Mouse (Mus musculus) liver, adult 2 months (tissue): ENCODE measurements around the gene Sufu. TPM values are rescaled to one million over a fixed set of nuclear protein-coding genes. Genes with fewer than 3 reads are reported as not detected.

ENCODE experiments used
- DNase-seq: peaks from one replicate; pipeline ENCODE4 v3.0.0-alpha.2; 2011; ENCODE audit warnings: low read depth, low spot score; ENCODE audit errors: extremely low read depth
- H3K27ac ChIP-seq: fragments of 200-500 bp; replicated peaks from 2 replicates; pipeline ENCODE4 v1.5.1; 2012; ENCODE audit warnings: low read depth, mild to moderate bottlenecking, control low read depth, inconsistent platforms, low read length; ENCODE audit not compliant: insufficient read depth
- H3K27me3 ChIP-seq: fragments of 200-500 bp; 2 replicates; pipeline ENCODE4 v1.6.1; 2012; ENCODE audit warnings: mild to moderate bottlenecking, moderate library complexity, low read length, inconsistent platforms; ENCODE audit not compliant: control insufficient read depth, insufficient read depth
- H3K36me3 ChIP-seq: fragments of 200-500 bp; 2 replicates; pipeline ENCODE4 v1.6.1; 2012; ENCODE audit warnings: low read length, inconsistent platforms; ENCODE audit not compliant: control insufficient read depth, insufficient read depth
- H3K4me1 ChIP-seq: fragments of 200-500 bp; 2 replicates; pipeline ENCODE4 v1.6.1; 2011; ENCODE audit warnings: low read length; ENCODE audit not compliant: control insufficient read depth, insufficient read depth
- H3K4me3 ChIP-seq: fragments of 200-500 bp; 2 replicates; pipeline ENCODE4 v1.5.1; 2011; ENCODE audit warnings: low read depth, mild to moderate bottlenecking, control low read depth, low read length, moderate library complexity; ENCODE audit not compliant: insufficient read depth
- H3K79me2 ChIP-seq: fragments of 200-500 bp; 2 replicates; pipeline ENCODE4 v1.6.1; 2012; ENCODE audit warnings: inconsistent platforms, mild to moderate bottlenecking, low read length, moderate library complexity; ENCODE audit not compliant: control insufficient read depth, insufficient read depth
- H3K9ac ChIP-seq: fragments of 200-500 bp; 2 replicates; pipeline ENCODE4 v1.6.1; 2012; ENCODE audit warnings: low read depth, mild to moderate bottlenecking, control low read depth, inconsistent platforms, low read length
- CTCF ChIP-seq: fragments of 200-500 bp; IDR thresholded peaks from 2 replicates; pipeline ENCODE4 v1.5.1; 2011; ENCODE audit warnings: low read depth, low read length, control low read depth
- POLR2A ChIP-seq: fragments of 200-500 bp; IDR thresholded peaks from 2 replicates; pipeline ENCODE4 v1.6.1; 2011; ENCODE audit warnings: low read length, control low read depth; ENCODE audit not compliant: insufficient read depth; ENCODE audit errors: extremely low read depth
- WGBS: fragments of 180-500 bp; shearing (Covaris S2); methylation state at CpG from one replicate; pipeline ENCODE4 v1.1.7; 2018; 5-methylcytosine and 5-hydroxymethylcytosine counted together
- polyA plus RNA-seq: library from polyadenylated mRNA; depleted of rRNA; stranded (reverse); fragments of >200 nt; gene quantifications from 2 replicates; pipeline ENCODE4 v1.2.3, GENCODE M21; 2012
- total RNA-seq: library from RNA; depleted of rRNA; stranded (reverse); fragments of >200 nt; gene quantifications from 2 replicates; pipeline ENCODE4 v1.2.3, GENCODE M21; 2014

Gene Sufu
- total and polyA plus RNA-seq, 2 experiments: 1.1 to 3.2 TPM

DNA sequence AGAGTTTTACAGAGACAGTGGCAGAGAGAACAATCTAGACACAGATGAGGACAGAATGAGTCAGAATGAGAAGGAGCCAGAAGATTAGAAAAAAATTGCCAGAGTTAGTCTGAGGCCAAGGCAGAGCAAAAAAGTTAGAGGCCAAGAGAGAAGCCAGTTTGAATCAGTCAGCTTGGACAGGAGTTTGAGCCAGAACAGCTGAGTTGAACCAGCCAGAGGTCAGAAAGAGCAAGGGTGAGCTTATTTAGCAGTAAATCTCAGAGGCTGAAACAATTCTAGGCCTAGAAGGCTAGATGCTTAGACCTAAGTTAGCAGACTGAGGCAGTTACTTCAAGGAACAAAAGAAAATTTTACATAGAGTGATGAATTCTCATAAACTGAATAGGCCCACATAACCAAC, 32.6 kb downstream of the Sufu start:
- DNase-seq: no peak
- no peak overlapping the region for H3K9ac ChIP-seq
- H3K36me3 ChIP-seq: peaks cover 3% of the 10 kb centered on the region; the same call in 1 of the 2 replicates
- H3K79me2 ChIP-seq: no peaks in the 10 kb centered on the region
- H3K4me1 ChIP-seq: no peaks in the 10 kb centered on the region
- no peak overlapping the region for H3K4me3 ChIP-seq
- no peak overlapping the region for H3K27ac ChIP-seq
- H3K27me3 ChIP-seq: no peaks in the 10 kb centered on the region
- TF ChIP-seq CTCF: no peak

DNA sequence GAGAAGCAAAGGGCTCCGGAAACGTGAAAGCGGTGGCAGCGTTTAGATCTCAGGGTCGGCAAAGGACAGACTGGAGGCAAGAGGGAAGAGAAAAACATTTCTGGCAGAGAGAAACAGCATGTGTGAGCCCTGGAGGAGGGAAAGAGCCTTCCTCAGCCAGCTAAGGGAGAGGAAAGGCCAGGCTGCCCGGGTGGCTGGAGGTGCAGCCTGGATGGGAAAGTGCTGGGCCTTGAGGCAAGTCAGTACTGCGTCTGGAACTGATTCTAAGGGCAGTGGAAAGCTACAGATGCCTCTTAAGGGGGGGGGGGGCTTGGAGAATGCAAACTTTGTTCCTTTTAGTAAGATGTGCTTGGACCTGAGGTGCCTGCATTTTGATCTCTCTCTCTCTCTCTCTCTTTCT, 37.0 kb downstream of the Sufu start:
- no peak for TF ChIP-seq POLR2A
- TF ChIP-seq CTCF: no peak
- H3K36me3 ChIP-seq: no peaks in the 10 kb centered on the region
- no peak overlapping the region for H3K27ac ChIP-seq
- no peak overlapping the region for H3K9ac ChIP-seq
- no peak for DNase-seq
- H3K4me1 ChIP-seq: no peaks in the 10 kb centered on the region
- no peaks in the 10 kb centered on the region for H3K27me3 ChIP-seq
- no peaks in the 10 kb centered on the region for H3K79me2 ChIP-seq
- 87% methylated on average over 7 of the region's 7 CpGs for WGBS
- no peak overlapping the region for H3K4me3 ChIP-seq

DNA sequence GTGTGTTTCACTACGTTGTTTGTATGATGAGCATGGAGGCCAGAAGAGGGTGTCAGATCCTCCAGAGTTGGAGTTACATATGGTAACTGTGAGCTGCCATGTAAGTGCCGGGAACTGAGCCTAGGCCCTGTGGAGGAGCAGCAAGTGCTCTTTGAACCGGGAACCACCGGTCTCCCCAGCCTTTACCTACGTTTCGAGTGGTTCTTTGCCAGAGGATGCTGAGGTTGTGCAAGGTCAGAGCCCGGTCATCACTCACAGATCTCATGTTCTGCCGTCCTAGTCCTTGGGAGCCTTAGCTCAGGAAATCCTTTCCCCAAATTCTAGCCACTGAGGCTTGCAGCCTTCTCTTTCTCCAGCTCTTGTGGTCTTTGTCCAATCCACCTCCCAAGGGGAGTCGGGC, 37.5 kb downstream of the Sufu start:
- WGBS: 82% methylated on average over 9 of the region's 9 CpGs

DNA sequence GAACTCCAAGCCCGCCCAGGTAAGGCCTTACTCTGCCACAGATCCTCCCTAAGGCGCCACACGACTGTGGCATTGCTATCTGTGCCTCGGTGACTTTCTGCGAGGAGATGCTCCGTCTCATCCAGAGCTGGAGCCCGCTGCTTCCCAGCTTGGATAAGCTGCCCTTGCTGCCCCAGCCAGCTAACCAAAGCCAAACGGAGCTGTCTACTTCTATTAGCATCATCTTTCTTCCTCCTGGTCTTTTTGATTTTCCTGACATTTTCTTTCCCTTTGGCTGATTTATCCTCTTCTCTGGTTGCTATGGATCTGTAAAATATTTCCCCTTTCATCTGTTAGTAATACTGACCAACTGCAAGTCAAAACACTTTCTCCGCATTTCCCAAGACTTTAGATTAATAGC, 37.9 kb downstream of the Sufu start:
- H3K4me3 ChIP-seq: no peak overlapping the region
- WGBS: 91% methylated on average over 9 of the region's 9 CpGs
- H3K27ac ChIP-seq: no peak overlapping the region
- H3K9ac ChIP-seq: no peak overlapping the region
- no peaks in the 10 kb centered on the region for H3K36me3 ChIP-seq
- no peaks in the 10 kb centered on the region for H3K4me1 ChIP-seq
- H3K79me2 ChIP-seq: no peaks in the 10 kb centered on the region
- no peak for DNase-seq
- TF ChIP-seq CTCF (no peak), POLR2A (no peak)
- H3K27me3 ChIP-seq: no peaks in the 10 kb centered on the region

More for the DNA sequence above, 37.5 kb downstream of the Sufu start:
- no peak for TF ChIP-seq POLR2A
- Histone ChIP-seq H3K9ac (no peak overlapping the region), H3K27ac (no peak overlapping the region), H3K79me2 (no peaks in the 10 kb centered on the region), H3K4me3 (no peak overlapping the region), H3K36me3 (no peaks in the 10 kb centered on the region), H3K4me1 (no peaks in the 10 kb centered on the region), H3K27me3 (no peaks in the 10 kb centered on the region)
- no peak for DNase-seq

DNA sequence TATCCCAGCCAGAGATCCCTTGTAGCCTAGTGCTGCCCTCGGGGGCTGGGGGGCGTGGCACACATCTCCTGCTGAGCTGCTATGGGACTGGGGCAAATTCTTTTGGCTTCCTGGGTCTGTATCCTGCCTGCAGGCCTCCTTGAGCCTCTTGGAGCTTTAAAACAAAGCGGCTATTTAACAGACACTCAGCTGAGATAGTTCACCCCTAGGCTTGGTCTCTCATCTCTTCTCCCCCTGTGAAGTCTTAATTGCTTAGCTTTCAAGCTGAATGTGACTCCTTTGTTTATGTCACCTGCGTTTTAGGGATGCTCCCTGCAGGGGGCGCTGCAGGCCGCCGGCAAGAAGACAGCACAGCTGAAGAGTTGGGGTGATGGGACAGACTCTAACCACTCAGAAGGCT, 38.8 kb downstream of the Sufu start:
- 30% methylated on average over 7 of the region's 7 CpGs for WGBS
- H3K79me2 ChIP-seq: no peaks in the 10 kb centered on the region
- no peaks in the 10 kb centered on the region for H3K27me3 ChIP-seq
- no peak overlapping the region for H3K4me3 ChIP-seq
- no peaks in the 10 kb centered on the region for H3K4me1 ChIP-seq
- H3K9ac ChIP-seq: no peak overlapping the region
- TF ChIP-seq CTCF: peak; percentile 67
- TF ChIP-seq POLR2A: no peak
- no peaks in the 10 kb centered on the region for H3K36me3 ChIP-seq
- no peak for DNase-seq
- no peak overlapping the region for H3K27ac ChIP-seq

DNA sequence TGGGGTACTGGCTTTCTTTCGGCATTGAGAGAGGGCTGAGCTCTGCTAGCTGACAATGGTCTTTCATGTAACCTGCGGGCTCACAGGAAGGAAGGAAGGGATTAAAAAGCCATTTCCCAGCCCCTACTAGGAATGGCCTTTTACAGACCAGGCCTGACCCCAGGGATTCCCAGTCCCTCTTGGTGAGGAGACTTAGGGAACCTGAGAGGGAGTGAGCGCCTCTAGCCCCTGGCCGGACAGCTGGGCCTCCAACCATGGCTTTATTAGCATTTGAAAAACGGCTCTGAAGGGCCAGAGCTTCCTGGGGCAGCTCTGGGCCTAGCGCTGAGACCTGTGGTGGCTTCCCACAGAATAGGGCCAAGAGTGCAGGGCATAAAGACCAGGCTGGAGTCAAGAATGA, 46.8 kb downstream of the Sufu start:
- Histone ChIP-seq H3K27me3 (no peaks in the 10 kb centered on the region), H3K4me1 (no peaks in the 10 kb centered on the region), H3K27ac (no peak overlapping the region), H3K79me2 (no peaks in the 10 kb centered on the region), H3K9ac (no peak overlapping the region), H3K36me3 (no peaks in the 10 kb centered on the region), H3K4me3 (no peak overlapping the region)
- no peak for TF ChIP-seq POLR2A
- TF ChIP-seq CTCF: no peak
- 79% methylated on average over 6 of the region's 6 CpGs for WGBS
- no peak for DNase-seq

DNA sequence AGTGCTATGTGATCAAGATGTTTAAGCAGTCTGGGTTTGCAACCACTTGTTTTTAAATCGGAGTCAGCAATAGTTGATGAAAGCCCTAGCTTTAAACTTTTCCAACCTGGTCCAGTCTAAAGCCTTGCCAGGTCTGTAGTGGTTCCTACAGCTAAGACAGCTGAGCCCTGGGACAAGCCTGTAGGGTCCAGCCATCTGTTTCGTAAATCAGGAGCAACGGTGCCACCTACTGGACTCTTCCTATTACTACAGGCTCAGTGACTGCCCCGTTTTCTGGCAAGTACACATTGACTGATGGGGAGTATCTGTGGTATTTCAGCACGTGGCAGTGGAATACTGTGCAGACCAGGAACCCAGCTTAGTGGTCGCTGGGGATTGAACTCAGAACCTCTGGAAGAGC, 47.5 kb downstream of the Sufu start:
- Histone ChIP-seq H3K36me3 (no peaks in the 10 kb centered on the region), H3K4me1 (no peaks in the 10 kb centered on the region), H3K27ac (no peak overlapping the region), H3K9ac (no peak overlapping the region), H3K79me2 (no peaks in the 10 kb centered on the region), H3K27me3 (no peaks in the 10 kb centered on the region), H3K4me3 (no peak overlapping the region)
- DNase-seq: peak; percentile 67
- 12% methylated on average over 6 of the region's 6 CpGs for WGBS
- TF ChIP-seq POLR2A (no peak), CTCF (peak; percentile 71)
